Mouse (Mus musculus): ENCODE data around the gene Nup210l. TPM values are rescaled to one million over a fixed set of nuclear protein-coding genes. Genes with fewer than 3 reads are reported as not detected.

The Nup210l gene
- total RNA-seq (2021), result under 1 TPM; 0.14 to 0.30 TPM
- long read RNA-seq, experiment 1, partial matches to known transcripts, result 0 of 1 reads
- long read RNA-seq, experiment 1, other reads (novel, unspliced or antisense), result 1 of 1 reads
- long read RNA-seq, experiment 2, partial matches to known transcripts, result 0 of 1 reads
- long read RNA-seq, experiment 2, other reads (novel, unspliced or antisense), result 1 of 1 reads

DNA sequence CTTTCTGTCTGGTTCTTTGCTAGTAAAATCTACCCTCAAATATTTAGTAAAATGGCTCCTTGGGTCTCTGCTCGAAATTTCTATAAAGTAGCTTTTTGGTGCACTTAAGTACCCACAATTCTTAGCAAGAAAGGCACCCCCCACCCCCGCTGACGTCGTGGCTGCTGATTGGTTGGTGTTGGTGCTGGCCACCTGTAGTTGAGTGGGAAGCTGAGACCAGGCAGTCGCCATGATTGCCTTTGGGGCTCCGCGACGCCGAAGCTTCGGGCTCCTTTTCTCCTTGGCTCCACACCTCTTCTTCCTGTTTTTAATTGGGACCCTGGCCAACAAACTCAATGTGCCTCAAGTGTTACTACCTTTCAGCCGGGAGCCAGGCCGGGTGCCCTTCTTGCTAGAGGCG is at the start of gene Nup210l:
Nup210l (plus strand) TSS at position 195 of the 400 bp plus-strand sequence.
- DNase-seq (ENCODE audit: low spot score in 2 of 2), result no peak

DNA sequence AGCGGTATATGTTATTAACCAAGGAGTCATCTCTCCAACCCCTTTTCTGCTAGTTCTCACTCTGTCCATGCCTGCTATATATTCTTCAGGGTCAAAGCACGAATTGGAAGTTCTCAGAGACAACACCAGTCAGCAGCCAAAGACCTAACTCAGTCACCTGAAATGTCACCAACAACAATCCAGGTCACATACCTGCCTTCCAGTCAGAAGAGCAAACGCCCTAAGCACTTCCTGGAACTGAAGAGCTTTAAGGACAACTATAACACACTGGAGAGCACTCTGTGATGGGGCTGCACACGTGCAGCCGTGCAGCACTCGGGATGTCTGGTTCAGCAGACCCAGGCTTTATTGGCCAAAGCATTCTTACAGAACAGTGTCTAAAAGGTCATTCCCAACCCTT is 42.4 kb upstream of the Nup210l start:
- DNase-seq (ENCODE audit: low spot score in 2 of 2), result no peak

DNA sequence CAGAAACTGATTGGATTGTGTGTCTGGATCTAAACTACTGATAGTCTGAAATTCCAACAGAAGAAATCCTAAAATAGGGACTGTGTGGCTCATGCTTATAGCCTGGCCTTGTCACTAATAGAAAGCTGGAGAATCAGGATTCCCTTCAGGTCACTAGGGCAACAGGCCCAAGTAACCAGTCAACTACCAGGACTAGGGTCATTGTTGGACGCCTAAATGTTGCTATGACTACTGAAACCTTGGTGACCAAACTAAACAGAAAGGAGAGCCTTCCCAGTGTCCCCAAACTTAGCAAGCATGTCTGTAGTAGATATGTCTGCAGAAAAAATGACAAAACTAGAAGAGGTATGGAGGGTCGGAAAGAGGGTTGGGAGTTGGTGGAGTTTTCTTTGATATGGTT is 41.4 kb upstream of the Nup210l start:
- no peak for DNase-seq (ENCODE audit: low spot score in 2 of 2)

DNA sequence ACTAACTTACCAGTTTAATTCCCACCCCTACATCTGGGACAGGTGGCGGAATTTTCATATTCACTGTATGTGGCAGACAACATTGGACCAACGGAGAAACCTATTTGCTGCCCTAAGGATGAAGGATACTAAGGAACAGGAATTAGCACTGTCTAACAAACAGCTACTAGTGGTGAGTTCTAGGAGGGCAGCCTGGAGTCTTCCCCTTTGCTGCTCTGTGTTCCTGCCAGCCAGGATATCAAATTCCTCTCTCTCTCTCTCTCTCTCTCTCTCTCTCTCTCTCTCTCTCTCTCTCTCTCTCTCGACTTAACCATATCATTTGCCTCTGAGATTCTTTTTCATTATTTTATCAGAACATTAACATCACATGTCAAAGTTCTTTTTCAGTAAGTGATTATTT is 39.5 kb upstream of the Nup210l start:
- no peak for DNase-seq (ENCODE audit: low spot score in 2 of 2)

DNA sequence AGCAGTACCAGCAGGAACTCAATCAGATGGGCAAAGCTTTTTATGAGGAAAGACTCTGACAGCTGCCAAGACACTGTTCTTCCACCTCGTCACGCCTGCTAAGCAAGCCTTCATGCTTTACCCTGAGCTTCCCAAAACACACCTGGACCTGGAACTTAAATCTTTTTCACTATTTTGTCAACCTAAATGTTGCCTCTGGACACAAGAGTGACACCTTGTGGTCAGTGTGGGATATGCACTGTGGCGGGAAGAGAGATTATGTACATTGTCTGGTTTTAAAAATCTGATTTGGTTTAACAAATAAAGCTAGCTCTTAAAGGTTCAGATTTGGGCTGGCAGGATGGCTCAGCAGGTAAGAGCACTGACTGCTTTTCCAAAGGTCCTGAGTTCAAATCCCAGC is 38.4 kb upstream of the Nup210l start:
- peak; percentile 42 to 62 for DNase-seq (ENCODE audit: low spot score in 2 of 2)

DNA sequence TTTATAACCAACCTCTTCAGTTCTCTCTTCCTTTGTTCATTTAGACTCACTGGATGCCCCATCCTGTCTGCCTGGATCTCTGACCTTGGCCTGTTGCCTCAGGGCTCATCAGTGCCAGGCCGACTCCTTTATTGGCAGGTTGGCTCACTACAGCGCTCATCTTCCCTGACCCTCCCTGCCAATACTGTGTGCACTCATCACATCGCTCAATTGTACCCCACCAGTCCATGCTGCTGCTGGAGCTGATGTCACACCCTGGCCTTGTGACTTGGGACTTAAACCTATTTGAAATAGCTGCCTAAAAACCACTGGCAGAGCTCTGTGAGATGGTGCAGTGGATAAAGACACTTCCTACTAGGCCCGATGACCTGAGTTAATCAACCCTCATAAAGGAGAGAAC is 36.1 kb upstream of the Nup210l start:
- DNase-seq (ENCODE audit: low spot score in 2 of 2), result no peak

DNA sequence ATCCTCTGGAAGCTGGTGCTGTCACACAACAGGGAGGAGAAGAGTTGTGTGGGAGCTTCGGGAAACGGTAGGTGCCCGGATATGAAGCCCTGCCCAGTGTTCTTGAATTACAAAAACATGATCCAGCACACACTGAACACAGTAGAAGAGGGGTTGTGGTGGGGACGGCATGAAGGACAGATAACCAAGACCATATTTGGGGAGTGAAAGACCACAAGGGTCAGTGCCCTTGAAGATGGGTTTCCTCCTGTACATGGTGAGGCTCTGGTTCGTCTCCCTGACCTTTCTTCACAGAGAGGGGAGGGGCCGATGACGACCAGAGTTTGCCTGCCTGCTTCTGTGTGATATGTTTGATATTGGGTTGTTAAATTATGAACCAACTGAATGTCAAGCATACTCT is 34.2 kb upstream of the Nup210l start:
- DNase-seq (ENCODE audit: low spot score in 2 of 2), result no peak

DNA sequence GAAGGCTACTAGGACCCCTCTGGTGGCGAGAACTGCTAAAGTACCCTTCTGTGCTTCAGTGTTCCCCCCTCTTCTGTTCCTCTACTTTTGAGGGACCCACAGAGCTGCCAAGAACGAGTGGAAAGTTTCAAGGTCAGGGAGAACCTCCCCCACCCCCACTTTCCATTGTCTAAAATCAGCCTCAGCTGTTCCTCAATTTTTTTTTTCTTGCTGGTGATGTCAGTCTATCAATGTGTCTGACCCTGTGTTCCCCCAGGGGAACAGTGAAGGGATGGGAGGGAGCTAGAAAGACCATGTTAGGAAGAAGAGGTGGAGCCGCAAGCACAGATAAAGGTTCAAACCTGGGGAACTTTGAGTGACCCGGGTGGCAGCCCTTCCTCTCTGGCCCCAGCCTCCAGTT is 31.6 kb upstream of the Nup210l start, which contains the start of gene Tpm3:
Tpm3 (plus strand) TSS at position 356 of the 400 bp plus-strand sequence.
- no peak for DNase-seq (ENCODE audit: low spot score in 2 of 2)

DNA sequence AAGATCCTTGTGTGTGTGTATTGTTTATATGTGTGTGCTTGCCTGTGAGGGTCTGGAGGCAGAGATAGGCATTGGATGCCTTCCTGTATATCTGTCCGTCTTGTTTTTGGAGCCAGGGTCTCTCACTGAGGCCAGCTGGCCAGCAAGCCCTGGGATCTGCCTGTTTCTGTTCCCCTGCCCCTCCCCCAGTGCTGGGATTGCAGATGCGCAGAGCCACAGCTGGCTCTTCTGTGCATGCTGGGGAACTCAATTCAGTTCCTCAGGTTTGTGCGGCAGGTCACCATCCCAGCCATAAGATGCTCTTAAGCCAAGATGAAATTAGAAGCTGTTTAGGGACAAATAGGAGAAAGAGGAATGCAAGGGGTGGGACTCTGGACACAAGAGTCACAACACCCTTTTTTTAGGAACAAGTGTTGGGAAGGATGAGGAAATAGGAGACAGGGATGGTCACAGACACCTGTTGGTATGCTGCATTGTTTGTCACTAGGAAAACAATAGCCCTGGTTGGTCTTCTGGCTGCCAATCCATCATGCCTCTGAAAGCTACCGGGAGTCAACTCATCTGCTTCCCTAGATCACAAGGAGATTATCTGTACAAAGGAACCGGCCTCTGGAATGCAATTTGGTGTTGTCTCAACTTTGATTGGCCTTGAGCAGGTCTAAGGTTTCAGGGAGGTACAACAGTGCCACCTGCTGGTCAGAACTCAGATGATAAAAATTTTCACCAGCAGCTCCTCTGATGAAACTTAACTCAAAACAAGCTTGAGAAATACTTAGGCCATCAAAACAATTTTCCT is 26.8 kb upstream of the Nup210l start:
- peak; percentile 83 to 85 for DNase-seq (ENCODE audit: low spot score in 2 of 2)

DNA sequence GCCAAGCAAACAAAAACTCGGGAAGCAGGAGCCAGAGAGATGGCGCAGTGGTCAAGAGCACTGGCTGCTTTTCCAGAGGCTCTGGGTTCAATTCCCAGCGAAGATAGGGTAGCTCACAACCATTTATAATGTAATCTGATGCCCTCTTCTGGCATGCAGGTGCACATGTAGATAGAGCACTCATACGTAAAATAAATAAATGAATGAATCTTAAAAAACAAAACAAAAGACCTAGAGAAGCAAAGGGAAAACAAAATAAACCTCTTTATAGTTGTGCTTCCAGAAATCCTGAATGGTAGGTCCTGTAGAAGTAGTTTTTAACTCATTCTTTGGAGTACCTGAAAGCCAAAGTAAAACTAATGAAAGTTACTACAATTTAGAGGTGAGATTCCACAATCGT is 25.7 kb upstream of the Nup210l start:
- DNase-seq (ENCODE audit: low spot score in 2 of 2), result no peak

DNA sequence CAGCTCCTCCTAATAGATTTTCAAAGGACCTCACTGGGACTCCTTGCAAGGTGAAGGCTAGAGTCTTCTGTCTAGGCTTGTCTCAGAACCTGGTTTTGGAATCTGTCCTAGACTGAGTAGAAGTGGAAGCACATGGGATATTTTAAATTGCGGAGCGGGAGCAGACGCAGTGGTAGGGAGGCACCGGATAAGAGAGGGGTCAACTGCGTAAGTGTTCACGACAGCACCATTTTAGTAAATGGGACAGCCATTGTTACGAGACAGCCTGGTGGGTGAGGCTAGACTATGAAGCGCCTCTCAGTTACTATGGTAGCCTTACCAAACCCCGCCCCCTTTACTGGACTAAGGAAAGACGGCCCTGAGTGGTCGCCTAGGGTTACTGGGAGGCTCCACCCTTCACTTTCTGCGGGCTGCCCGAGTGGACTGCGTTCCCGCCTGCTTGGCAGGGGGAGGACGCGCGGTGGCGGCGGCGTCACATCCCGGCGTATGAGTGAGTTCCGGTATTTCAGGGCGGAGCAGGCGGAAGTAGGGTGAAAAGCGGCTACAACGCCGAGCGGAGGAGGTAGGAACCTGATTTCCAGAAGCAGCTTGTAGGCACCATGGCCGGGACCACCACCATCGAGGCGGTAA is 24.7 kb upstream of the Nup210l start:
- peak; percentile 88 to 92 for DNase-seq (ENCODE audit: low spot score in 2 of 2)

DNA sequence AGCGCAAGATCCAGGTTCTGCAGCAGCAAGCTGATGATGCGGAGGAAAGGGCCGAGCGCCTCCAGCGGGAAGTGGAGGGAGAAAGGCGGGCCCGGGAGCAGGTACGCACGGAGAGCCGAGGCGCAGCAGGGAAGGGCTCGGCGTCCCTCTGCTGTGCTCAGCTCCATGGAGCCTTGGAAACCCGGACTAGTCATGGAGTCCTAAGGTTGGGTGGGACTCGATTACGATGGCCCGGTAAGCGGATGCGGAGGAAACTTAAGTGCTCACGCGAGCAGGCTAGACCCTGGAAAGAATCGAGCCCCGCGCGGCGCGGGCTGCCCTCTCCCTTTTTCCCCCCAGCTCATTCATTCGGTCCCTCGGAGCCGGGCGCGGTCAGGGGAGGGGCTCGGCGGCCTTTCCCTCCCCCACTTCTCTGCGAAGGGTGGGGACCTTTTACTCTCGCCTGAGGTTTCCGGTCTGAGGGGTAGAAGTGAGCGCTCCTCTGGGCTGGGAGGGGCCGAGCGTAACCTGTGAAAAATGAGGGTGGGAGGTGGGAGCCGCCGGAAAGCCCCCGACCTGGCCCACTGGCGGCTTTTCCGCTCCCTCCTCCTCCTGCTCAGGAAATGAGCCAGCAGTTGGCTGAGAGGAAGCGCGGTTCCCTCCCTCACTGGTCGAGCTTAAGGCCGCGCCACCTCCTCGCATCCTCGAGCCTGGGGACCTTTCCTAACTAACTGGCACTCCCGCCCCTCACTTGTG is 24.0 kb upstream of the Nup210l start:
- DNase-seq (ENCODE audit: low spot score in 2 of 2), result peak; percentile 56 to 59

DNA sequence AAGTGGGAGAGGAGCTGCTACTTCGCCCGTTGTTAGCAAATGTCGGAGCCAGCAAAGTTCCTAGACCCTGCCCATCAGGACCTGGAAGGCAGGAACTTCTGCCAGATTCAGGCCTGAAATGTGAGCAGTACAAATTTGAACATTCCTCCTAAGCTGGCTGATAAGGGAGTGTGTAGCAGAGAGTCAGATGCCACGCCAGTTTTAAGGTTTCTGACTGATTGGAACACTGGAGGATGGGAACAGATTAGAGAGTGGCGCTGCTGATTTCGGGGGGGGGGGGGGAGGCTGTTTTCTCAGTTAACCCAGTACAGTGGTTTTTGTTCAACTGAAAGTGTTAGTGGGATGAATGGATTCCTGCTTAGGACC is 23.5 kb upstream of the Nup210l start:
- no peak for DNase-seq (ENCODE audit: low spot score in 2 of 2)

DNA sequence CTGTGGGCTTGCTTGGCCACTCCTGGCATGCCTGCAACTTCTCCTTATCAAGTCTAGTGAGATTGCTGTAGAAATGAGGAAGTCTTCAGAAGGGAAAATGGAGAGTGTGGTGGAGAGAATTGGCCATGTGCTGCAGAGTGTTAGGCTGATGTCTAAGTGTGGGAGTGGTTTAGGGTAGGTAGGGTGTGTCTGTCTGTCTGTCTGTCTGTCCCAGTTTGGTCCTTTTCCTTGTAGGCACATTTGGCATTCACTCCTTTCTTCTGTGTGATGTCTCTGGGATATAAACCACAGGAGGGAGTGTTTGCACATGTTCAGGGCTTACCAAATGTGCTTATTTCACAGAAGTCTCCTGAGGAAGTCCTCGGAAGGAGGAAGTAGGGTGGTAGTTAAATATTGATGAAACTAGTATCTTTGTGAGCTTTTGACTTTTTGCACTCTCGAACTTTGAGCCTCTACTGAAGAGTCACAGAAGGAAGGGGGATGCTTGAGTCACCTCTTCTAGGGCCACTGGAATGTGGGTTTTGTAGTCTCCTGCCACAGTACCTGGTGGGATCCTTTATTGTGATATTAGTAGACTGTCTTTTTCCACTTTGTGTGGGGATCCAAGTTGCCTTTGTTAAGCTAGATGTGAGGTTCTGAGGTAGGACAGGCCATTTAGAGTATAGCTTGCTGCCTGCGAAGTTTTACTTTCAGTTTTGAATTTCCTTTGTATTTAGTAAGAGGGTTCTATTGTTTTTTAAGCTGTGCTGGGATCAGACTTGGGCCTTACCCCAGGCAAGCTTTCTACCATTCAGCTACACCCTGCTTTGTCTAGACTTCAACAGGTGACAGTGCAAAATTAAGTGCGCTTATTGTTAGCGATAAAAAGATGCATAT is 22.3 kb upstream of the Nup210l start:
- no peak for DNase-seq (ENCODE audit: low spot score in 2 of 2)

DNA sequence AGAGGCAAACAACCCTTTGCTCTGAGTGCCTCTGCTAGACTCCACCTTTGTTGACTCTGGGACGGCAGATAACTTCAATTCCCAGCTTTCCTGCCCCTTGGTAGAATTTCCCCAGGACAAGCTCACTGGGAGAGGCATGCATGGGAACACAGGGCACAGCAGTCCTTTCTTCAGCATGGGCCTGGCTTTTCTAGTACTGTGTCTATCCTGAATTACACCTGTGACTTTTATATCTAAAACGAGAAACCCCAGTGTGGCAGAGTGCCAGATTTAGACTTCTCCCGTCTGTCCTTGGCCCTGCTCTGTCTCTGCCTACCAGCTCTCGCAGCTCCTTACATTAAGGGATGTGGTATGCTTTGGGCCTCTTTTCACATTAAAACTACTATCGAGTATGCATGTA is 20.9 kb upstream of the Nup210l start:
- DNase-seq (ENCODE audit: low spot score in 2 of 2), result peak; percentile 19 to 24

DNA sequence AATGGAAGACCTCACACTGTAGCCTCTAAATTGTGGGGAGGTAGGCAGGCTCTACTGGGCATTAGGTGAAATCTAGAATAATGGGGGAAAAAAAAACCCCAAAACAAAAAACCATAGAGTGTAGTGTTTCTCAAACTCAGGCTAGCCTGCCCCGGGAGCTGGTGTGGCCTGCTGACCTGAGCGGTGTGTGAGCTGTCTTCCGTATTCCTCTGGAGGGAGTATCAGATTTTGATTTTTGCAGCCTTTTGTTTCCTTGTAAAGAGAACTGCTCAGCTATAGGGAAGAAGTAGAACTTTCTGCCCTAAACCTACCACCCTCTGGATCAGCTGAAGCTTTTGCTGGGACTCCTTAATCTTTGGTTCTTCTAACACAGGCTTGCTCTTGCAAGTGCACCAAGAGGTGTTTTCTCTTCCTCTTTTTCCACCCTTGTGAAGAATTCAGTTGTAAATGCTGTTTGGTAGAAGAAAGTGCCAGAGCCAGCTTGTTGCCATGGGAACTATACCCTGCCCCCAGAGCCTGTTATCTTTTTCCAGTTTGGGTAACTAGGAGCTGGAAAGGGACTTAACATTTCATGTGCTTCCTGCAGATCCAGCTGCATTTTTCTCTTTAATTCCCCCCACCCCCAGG is 20.1 kb upstream of the Nup210l start:
- DNase-seq (ENCODE audit: low spot score in 2 of 2), result peak; percentile 44 to 70

DNA sequence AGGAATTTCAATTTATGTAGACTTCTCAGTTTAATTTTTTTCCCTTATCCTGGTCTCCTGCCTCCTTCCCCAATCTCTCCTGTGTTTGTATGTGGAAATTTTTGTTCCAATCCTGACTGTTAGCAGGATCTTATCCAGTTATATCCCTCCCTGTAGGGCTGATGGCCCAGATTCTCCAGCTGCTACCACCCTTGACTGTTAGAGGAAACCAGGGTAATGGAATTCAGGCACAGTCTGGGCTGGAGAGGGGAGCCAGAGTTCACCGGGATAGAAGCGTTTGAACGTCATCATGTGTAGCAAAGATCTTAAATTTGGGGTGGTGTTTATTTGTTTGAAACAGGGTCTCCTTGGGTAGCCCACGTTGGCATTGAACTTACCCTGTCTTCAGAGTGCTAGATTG is 19.1 kb upstream of the Nup210l start:
- DNase-seq (ENCODE audit: low spot score in 2 of 2), result no peak

DNA sequence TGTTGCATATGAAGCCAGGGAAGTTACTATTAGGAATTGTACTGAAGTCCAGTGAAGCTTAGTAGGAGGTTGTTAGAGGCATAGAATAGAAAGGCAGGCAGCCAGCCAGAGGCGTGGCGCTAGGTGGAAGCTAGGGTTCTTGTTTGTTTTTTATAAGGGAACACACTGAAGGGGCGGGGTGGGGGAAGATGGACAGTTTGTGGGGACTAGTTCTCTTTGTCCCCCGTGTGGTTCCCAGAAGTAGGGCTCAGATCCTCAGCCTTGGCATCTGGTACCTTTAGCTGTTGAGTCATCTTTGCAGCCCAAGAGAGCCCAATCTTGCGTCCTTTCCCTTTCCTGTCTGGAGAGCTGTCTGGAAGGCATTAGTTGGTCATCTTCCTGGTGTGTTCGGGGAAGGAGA is 18.7 kb upstream of the Nup210l start:
- DNase-seq (ENCODE audit: low spot score in 2 of 2), result peak in 1 of 2 experiments; percentile 23

DNA sequence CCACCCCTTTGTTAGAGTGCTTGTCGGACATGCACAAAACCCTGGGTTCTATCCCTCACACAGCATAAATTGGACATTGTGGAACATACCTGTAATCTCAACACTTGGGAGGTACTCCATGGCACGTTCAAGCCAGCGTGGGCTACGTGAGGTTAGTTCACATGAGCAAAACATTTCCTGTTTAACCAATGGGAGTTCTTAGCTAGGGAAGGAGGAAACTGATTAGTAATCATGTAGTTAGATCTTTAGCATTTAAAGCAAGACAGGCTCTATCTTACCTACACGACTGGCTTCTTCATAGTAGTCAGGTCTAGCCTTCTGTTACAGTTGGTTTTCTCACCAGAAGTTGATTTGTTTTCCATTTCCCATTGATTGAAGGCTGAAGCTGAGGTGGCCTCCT is 17.9 kb upstream of the Nup210l start:
- DNase-seq (ENCODE audit: low spot score in 2 of 2), result no peak

DNA sequence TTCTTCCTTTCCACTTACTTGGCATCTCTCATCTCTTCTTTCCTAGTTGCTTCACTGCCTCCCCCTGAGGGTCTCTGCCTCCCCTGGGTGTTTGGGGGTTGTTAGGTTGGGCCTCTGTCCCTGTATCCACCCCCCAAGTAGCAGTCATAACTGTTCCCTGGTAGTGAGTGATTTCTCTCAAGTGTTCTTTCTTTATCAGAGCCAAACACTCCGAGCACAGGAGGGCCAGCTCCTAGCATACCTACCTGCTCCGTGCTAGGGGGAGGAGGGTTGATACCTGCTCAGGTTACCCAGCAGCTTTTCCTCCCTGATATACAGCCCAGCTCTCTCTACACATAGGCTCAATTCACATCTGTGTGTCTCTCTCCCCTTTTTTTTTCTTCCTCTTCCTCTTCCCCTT is 15.3 kb upstream of the Nup210l start:
- no peak for DNase-seq (ENCODE audit: low spot score in 2 of 2)
